Mouse (Mus musculus): ENCODE results near the gene Atl2.
A peak's percentile ranks its signal among the peaks of the same experiment; 100 is the strongest.

Atl2 gene

DNA sequence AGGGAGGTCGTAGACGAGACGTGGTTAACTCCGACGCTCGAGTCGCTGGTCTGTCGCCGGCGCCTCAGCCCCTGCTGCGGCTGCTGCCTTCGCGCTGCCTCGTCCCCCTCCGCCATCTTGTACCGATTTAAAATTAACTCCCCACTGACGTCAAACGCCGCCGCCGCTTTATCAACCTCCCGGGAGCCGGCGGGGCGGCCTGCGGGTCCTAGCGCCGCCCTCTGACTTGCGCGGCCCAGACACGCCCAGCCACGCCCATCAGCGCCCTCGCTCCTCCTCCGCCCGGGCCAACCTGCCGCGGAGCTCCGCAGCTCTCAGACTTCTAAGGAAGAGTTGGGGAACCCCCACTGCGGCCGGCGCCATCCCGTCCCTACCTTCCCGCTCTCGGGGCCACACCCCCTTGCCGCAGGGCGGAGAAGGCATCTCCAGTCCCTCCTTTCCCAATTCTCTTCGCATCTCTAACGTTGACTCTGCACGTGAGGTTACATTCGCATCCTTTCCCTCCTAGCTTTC, at the start of gene Atl2:
TSS of gene Atl2 (minus strand) at position 213 of the 513 bp plus-strand sequence.
- peak; percentile 93 to 97 for DNase-seq

DNA sequence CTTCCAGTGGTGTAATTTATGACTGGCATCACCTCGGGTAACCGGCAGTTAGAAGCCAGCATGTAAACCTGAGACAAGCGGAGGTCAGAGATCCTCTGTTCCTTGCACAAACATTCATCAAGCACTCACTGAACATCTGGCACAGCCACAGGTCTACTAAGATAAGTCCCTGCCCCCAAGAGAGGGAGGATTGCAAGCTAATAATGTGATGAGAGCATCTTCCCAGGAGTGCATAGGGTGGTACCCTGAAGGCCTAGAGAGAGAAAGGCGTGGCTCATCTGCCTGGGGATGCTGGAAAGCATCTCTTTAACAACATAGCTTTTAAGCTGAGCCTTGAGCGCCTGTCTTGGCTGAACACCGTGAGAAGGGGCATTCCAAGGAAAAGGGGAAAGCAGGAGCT, 48.9 kb upstream of the Atl2 start:
- no peak for DNase-seq

DNA sequence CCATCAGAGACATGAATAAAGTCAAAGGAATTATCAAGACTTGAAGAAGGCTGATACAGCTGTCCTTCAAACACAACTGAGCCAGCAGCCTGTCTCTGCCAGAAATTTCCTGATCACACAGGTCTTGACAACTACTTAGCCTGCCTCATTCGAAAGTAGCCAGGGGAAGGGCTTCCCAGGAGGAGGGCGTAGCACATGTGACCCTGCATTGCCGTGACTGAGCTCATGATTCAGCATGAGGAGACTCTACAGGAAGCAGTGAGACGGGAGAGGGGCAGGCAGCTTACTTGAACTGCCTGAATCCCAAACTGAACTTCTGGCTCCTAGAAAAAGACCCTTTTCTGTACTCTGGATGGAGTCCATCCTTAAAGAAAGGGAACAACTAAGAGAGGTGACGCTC, 46.5 kb upstream of the Atl2 start:
- no peak for DNase-seq

DNA sequence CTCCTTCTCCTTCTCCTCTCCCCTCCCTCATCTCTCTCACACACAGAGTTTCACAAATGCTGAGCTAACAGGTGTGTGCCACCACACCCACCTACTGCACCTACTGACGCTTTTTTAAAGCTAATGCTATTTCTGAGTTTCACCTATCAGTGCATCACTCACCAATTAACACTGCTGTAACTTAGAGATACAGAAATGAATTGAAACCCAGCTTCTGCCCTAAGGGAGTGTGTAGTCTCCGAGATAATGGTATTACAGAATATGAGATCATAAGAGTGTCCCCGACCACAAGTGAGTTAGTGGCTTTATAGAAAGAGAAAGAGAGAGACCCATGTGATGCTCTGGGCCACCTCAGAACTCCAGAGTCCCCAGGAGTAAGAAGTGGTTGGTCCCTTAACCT, 43.2 kb upstream of the Atl2 start:
- DNase-seq, result no peak

DNA sequence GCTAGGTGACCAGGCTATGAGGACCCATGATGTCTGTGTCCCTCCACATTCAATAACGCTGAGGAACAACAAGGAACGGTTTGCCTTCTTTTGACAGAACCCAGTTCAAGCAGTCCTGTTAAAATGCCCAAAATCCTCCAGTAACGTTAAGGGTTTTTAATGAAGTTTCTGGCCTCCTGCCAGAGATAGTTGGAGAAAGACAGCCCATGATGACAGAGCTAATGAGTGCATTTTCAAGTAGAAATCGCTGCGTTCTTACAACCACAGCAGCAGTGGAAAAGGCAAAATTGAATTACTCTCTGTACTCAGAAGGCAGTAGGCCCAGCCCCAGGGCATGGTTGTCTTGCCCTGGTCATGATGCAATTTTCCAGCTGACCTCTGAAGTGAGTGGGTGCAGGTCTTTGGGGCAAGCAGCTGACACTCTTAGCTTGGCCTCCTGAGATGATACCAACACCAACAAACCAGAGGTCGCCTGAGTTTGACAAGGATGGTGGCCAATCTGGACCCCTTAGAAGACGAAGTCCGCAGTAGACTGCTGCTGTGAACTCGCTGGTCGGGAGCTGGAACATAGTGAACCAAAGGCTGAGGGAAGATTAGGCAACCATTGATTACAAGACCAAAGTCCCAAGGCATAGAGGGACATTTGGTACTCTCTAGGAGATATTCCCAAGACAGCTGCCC, 42.1 kb upstream of the Atl2 start:
- DNase-seq, result no peak

DNA sequence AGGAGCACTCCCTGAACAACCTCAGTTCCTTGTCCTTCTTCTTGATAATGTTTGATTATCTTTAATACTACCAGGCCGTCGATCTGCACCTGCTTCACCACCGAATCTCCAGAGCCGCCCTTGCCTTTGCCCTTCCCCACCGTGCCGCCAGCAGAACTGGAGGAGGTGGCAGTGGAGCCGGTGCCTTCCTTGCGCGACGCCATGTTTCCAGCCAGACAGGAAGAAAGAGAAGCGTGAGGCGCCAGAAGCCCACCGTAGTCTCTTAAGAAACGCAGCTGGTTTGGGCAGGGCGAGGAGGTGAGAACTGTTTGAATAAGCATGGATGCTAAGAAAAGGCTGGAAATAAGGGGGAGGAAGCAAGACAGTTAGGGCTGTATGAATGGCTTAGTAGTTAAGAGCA, 38.4 kb upstream of the Atl2 start:
- no peak for DNase-seq

DNA sequence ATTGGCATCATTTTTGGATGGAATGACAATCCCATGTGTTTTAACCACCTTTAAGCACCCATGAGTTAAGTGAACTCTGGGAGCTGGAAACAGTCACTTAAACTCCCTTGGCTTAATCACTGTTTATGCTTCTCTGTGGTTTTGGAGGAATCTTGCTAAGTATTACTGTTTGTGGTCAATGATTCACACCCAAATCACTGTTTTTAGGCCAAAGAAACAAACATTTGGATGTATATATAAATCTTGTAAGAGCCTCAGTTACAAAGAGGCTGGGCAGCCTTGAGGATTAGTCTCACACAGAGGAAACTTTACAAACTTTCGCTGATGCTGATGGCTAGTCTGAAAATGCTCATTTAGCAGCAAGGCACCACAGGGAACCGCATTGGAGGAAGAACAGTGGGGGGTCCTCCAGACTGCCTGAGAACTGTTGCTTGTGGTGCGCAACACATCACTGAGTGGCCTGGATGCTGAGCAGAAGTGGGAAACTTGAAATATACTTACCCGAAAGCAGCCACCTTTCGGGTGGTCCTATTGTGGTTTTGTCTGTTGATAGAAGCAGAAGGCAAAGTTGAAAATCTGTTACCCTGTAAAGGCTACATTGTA, 36.9 kb upstream of the Atl2 start:
- DNase-seq, result no peak

DNA sequence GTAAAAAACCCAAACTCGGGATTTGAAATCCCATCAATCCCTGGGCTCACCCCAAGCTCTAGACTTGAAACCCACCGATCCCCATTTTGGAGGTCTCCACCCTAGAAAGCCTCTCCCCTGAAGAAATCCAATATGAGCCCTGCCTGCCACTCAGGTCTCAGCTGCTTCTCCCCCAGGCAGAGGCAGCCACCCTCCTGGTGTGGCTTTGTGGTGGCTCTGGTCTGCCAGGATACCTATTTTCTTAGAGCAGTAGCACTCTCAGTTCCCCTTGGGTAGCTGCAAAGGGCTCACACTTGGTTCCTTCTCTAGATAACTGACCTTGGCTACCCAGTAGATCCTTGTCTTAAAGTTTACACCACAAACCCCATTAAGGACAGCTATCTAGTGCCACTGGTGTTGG, 31.2 kb upstream of the Atl2 start:
- DNase-seq, result no peak

DNA sequence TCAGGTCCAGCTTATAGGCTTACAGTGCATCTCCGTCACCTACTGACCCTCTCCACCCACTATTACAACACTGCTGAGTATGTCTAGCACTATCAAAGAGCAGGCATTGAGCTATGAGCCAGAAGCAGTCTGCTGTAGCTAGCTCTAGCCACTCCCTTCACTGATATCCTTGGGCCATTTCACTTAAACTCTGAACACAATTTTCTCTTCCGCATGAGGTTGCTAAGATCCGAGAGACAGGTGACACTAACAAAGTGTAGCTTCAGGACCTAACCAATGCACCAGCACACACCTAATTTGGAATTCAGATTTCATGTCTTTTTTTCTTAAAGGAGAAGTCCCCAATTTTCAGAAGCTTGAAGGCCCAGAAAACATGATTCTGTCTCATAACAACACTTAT, 30.6 kb upstream of the Atl2 start:
- DNase-seq, result no peak

DNA sequence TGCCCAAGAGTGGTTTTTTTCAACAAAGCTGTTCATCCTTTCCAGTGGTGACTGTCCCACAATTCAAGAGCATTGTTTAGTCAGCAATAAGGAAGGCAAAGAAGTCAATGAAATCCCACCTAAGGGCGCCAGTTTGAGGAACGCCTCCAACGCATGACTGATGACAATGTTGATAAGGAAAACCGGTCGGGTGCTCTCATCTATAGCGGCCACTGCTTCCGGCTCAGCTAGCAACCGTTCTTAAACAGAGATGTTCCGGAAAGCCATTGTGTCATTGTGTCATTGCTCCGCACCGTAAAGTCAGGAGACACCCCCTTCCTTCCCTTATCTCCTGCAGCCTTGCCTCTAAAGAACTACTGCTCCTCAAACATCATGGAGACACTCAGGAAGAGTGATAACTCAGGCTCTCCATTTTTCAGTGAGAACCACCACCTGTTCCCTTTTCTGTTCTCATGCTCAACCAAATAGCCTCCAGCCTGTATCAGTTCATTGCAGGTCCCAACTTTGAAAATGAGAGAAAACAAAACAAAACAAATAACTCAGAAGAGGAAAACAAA, 30.0 kb upstream of the Atl2 start:
- DNase-seq, result no peak

DNA sequence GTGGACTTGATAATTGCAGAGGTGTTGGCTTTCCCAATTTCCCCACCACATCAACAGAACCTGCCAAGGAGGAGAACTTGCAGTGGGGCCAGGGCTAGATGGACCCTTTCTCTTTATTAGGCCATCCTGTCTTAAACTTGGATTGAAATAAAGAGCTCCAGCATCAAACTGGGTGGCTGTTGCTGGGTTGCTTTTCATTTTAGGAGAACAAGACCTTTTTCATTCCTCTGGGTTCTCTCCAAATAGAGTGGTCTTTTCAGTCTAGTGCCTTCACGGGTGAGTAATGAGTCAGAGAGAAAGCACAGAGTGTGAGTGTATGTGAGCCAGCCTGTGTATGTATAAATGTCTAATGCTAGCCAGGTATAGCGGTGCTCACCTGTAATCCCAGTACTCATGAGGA, 24.4 kb upstream of the Atl2 start:
- no peak for DNase-seq

DNA sequence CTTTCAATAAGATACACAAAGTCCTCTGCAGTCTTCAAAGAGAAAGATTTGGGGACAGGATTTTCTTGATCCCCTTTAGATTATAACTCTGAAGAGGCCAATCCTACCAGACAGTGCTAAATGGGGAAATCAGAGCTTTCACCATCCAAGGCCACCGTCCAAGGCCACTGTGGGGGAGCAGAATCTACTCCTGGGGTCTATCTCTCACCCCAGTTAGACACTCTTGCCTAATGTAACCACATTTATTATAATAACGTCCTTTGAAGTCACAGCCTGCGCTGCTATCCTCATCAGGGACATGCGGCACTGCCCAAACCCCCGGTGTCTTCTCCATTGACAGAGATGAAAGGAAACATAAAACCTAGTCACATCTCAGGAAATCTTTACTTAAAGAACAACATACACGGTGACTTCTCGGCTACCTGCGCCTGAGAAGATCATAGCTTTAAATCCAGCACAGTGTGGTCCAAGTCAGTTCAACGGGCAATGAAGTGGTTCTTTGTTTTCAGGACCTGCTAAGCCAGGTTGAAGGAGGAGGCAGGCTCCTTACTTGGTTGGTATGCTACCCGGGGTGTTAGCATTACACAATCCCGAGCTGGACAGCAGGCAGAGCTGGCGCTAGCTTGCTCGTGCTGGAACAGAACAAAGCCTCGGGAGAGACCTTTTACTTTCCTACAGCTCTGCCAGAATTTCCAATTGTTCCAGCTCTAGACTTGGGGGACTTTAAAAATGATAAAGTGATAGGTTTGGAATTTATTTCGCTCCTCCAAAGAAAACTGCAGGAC, 23.8 kb upstream of the Atl2 start:
- DNase-seq, result no peak

DNA sequence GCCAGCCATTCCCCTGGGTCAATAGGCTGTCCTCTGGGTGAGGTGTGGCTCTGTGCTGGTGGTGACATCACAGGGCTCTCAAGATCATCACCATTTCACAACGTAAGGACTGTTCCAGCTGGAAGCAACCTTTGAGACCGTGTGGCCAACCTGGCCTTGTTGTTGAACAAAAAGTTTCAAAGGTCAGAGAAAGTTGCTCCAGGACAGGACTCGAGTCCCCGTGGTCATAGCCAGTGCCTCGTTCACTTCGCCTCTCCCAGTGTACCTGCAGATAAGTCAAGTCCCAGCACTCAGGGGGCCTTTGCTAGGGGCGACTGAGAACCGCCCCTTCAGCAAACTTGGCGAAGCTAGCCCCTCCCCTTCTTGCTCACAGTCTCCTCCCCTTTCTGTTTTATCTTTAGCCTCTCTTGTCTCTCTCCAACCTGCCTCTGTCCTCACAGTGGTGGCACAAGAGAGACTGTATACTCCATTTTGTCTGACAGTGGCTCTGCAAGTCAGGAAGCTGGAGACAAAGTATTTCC, 22.6 kb upstream of the Atl2 start:
- no peak for DNase-seq

DNA sequence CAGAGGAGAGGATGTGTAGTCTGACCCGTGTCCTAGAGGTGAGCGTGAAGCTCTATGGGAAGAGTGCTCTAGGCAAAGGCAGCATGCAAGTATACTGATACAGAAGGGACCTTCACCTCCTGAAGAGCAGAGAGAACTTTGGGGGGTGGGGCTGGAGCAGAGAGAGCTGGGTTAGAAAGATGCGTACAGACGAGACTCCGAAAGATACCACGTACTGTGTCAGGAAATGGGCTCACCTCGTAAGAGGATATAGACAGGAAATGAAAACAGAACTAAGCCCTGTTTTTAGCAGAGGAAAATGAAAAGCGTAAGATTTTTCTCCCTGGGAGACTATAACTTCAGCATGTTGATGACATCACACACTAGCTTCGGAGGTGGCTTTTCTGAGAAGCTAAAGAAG, 21.1 kb upstream of the Atl2 start:
- no peak for DNase-seq

DNA sequence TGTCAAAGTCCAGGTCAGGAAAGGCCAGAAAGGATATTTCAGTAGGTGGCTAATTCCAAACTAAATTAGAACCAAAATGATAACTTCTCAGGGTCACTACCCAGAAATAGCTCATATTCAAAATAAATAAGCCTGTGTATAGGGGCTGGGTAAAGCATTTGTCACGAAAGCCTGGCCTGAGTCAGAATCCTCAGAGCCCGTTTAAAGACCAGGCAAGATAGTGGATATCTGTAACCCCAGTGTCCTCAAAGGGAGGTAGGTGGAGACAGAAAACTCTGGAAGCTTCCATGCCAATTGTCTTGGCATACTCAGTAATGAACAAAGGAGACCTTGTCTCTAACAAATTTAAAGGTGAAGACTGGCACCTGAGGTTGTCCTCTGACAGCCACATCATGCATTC, 16.3 kb upstream of the Atl2 start:
- no peak for DNase-seq

DNA sequence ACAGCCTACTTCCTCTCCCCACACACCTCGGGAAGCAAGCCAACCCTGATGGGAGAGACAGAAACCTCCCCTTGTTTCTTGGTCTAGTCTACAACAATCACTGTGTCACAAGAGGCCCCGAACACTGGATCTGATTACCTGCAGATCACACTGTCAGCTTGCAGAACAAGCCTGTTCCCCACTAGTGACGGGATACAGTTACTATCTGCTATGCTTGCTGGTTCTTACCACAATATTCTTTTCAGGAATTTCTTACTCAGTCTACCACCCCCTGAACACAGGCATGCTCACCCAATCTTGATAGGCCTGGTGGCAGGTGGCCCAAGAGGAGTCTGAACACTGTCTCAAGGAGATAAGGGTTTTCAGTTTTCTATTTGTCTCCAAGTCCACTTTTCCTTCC, 15.8 kb upstream of the Atl2 start:
- no peak for DNase-seq

DNA sequence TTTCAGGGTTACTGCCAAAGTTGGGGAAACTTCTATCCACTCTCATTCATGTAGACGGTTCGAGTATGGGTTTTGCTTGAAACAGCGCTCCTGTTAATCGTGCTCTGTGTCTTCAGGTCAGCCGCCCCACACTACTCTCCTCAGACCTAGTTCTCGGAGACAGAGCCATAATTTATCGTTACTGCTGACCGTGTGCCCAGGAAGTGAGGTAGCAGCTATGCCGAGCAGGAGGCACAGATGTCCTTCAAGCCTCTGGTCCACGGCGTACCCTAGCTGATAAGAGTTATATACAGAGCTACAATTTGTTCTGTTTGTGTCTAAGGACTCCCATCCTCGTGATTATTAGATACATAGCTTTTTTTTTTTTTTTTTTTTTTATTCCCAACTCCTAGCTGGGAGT, 13.6 kb upstream of the Atl2 start:
- DNase-seq, result no peak

DNA sequence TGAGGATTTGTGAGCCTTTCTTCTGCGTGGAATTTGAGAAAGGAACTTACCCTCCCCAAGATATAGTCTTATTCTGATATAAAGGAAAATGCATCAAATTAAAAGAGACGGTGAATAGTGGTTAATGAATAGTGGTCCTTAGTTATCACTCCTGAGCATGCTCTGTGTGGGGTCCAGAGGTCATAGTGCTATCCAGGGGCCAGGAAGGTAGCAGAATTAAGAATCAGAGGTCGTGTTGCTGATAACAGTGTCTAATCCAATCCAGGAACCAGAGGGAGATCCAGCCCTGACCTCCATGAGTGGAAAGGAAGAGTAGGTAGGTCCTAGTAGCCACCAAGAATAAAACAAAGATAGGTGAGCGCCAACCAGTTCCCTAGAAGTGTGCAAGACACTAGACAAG, 11.8 kb upstream of the Atl2 start:
- no peak for DNase-seq

DNA sequence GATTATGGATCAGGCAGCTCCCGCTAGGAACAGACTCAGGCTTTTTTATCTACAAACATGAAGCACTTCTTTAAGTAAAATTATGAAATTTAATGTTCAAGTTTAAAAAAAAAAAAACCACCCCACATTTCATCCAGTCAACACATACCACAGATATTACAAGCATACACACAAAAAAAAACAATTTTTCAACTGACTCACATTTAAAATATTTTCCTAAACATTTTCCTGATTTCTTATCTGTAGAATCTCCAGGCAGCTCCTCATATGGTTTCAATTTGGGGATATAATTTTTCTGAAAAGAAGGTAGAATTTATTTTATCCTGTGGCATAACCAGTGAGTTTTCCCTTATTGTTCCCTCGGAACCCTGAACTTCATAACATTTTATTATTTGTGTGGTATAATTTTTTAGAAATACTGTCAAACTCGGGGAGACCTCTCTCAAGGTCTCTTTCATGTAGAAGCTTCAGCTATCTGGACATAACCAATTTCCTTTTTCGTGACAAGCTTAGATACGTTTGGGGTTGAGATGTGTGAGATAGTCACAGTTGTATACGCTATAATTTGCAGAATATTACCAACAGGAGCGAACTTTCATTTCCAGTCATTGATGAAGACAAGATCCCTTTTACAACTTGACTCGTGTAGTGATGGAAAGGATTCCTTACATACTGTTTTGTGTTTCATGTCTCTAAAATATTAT, 11.0 kb upstream of the Atl2 start:
- DNase-seq, result no peak

DNA sequence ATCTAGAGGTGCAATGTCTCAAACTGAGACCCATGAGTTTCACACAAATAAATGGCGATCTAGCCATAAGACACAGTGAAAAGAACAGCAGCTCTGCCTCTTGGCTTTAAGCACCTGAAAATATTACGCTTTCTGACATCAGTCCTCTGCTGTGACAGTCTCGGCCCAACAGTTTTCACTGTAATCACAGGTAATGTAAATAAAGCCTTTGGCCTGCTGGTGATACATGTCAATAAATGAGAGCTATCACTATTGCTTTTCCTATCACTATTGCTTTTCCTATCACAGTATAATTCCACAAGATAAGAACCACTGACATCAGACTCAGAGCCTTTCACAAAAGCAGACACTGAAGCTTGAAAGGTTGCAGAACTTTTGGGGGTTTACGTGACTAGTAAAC, 8.7 kb upstream of the Atl2 start:
- DNase-seq, result no peak

DNA sequence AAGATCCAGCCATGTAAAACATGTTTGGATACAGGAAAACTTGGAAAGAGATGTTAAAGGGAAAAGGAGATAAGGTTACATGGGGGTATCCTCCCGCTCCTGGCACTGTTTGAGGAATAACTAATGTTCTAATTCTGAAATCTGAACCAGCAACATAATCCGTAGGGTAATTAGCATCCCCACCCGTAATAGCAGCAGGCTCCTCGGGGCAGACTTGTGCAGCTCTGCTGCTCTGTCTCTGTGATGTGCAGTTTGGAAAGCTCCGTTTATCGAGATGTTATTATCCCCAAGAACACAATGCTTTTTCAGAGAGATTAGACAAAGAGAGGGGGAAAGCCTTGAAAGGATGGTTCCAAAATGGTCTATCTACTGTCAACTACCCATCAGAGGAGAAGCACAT, 5.3 kb upstream of the Atl2 start:
- no peak for DNase-seq

DNA sequence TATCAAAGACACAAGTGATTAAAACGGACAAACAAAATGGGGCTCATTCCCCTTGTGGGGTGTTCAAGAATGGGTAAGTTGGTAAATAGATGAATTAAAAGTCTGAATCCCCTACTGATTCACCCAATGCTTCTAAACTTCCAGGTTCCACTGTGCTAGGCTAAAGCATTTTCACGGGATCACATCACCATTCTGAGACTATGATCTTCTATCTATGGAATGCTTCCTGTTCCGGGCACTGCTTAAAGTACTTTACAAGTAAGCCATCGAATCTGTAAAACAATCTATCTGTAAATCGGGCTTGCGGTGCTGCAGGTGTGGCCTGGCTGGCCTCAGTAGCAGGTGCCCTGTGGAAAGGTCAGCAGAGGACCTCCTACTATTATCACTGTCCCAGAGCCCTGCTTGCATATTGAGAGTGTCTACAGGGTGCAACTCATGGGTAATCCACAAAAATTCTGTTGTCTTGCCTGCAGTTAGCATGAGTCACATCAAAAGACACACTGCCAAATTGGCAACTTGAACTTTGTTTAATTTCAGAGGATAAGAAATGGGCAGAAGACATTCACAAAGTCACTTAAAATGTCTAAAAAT, 2.3 kb upstream of the Atl2 start:
- no peak for DNase-seq

DNA sequence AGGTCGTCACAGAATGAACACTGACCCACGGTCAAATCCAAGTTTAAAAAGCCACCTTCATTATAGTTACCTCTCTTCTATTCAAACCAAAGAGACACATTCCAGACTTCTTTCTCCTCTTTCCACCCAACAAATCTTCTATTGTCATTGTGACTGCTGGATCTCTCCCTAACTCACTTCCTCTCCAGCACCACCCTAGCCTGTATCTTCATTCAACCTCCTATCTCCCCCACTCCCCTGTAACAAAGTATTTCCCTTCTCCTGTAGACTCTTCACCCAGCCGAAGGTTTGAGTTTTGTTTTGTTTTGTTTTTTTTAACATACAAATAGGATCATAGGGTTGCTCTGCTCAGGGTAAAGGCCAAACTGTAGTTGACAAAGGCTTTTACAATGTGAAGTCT, 1.7 kb upstream of the Atl2 start:
- no peak for DNase-seq

Data from spleen, adult 18-20 months (tissue).